ENCODE assay signal across 21 mouse cellular contexts in genomic region chr5:130978871-130979270, GRCm38 (mm10).
DNase-seq lines count a peak whose midpoint lies in the region; ATAC-seq and TF ChIP-seq lines count a peak whose summit lies in the region.
"Had no signal": no experiment of that assay in that cellular context is flagged by ENCODE, and none has a peak within 500 bp of the region (broad histone marks: within the 10 kb centered on the region; RNA-seq: fewer than 3 reads in every experiment).

No protein-coding gene starts in this region.

- H3K36me3 ChIP-seq in liver, postnatal 0 days (replicated peaks; ENCODE audit: insufficient read depth, low read length), result no peaks in the 10 kb centered on the region
- H3K36me3 ChIP-seq in lung, postnatal 0 days (ENCODE audit: insufficient read depth, low read length), result no peaks in the 10 kb centered on the region
- H3K36me3 ChIP-seq: embryonic facial prominence, embryonic 13.5 days; hindbrain, embryonic 12.5 days; midbrain, embryonic 13.5 days had no signal

- peak; percentile 1 to 5 for DNase-seq in heart, postnatal 10 days
- no peak for DNase-seq in heart, postnatal 4 days
- DNase-seq in NIH3T3 (ENCODE audit: low read depth) (peak; percentile 45), adipocyte (ENCODE audit: low spot score) (no peak)
- peak; percentile 86 for DNase-seq in brain, adult 2 months (ENCODE audit: low read depth, low spot score)
- DNase-seq in cerebellum, adult 9-10 months, result peak; percentile 83
- no peak for DNase-seq in liver, postnatal 0 days
- DNase-seq in lung, postnatal 0 days (ENCODE audit: low spot score), result no peak
- DNase-seq: adrenal gland, postnatal 36 days; kidney, adult 2 months; kidney, postnatal 25 days; right cerebral cortex, postnatal 14 days had no signal

- TF ChIP-seq EP300 in liver, postnatal 0 days (IDR thresholded peaks at IDR 0.05; ENCODE audit: low read depth), result no peak
- TF ChIP-seq EP300 in lung, postnatal 0 days (IDR thresholded peaks at IDR 0.05), result no peak

- H3K4me1 ChIP-seq in liver, postnatal 0 days (ENCODE audit: insufficient read depth), result no peaks in the 10 kb centered on the region
- H3K4me1 ChIP-seq in lung, postnatal 0 days (ENCODE audit: insufficient read depth, low read depth, low read length), result no peaks in the 10 kb centered on the region
- H3K4me1 ChIP-seq: embryonic facial prominence, embryonic 13.5 days; hindbrain, embryonic 12.5 days; midbrain, embryonic 13.5 days had no signal

- H3K4me3 ChIP-seq in liver, postnatal 0 days (ENCODE audit: low read depth, low read length), result no peak overlapping the region
- no peak overlapping the region for H3K4me3 ChIP-seq in lung, postnatal 0 days (ENCODE audit: low read depth, low read length)
- H3K4me3 ChIP-seq: embryonic facial prominence, embryonic 13.5 days; hindbrain, embryonic 12.5 days; left cerebral cortex, adult 2 months; midbrain, embryonic 13.5 days; myocyte had no signal

- no peak overlapping the region for H3K9ac ChIP-seq in liver, postnatal 0 days (replicated peaks)
- H3K9ac ChIP-seq in lung, postnatal 0 days (replicated peaks; ENCODE audit: low read depth), result no peak overlapping the region
- H3K9ac ChIP-seq: embryonic facial prominence, embryonic 13.5 days; hindbrain, embryonic 12.5 days; liver, embryonic 14.5 days; midbrain, embryonic 13.5 days had no signal

- H3K9me3 ChIP-seq in liver, postnatal 0 days (ENCODE audit: low read length), result no peaks in the 10 kb centered on the region
- no peaks in the 10 kb centered on the region for H3K9me3 ChIP-seq in lung, postnatal 0 days (ENCODE audit: low read length)
- H3K9me3 ChIP-seq: embryonic facial prominence, embryonic 13.5 days; hindbrain, embryonic 12.5 days; midbrain, embryonic 13.5 days had no signal

- intact Hi-C loops in heart, postnatal 10 days (cut with DNase I), result no loop called here

- no peak overlapping the region for H3K27ac ChIP-seq in liver, postnatal 0 days (ENCODE audit: low read depth)
- no peak overlapping the region for H3K27ac ChIP-seq in lung, postnatal 0 days (ENCODE audit: low read length)
- H3K27ac ChIP-seq: embryonic facial prominence, embryonic 13.5 days; hindbrain, embryonic 12.5 days; left cerebral cortex, adult 2 months; liver, embryonic 14.5 days; midbrain, embryonic 13.5 days had no signal

- WGBS in liver, postnatal 0 days (ENCODE audit: insufficient replicate concordance), result 59% methylated on average over 2 of the region's 2 CpGs
- 33% methylated on average over 2 of the region's 2 CpGs for WGBS in lung, postnatal 0 days

- no peak for TF ChIP-seq CTCF in liver, postnatal 0 days (IDR thresholded peaks at IDR 0.05; ENCODE audit: low read depth)
- TF ChIP-seq CTCF in lung, postnatal 0 days (IDR thresholded peaks at IDR 0.05), result no peak

- no peak for ATAC-seq in liver, postnatal 0 days
- no peak for ATAC-seq in lung, postnatal 0 days
- ATAC-seq: forebrain, embryonic 14.5 days; inflammation-experienced regulatory T-cells, adult 6 months; midbrain, embryonic 13.5 days; Patski had no signal

- H3K4me2 ChIP-seq in liver, postnatal 0 days (ENCODE audit: low read depth, low read length), result no peak overlapping the region
- no peak overlapping the region for H3K4me2 ChIP-seq in lung, postnatal 0 days (replicated peaks; ENCODE audit: low read depth, low read length)
- H3K4me2 ChIP-seq: embryonic facial prominence, embryonic 13.5 days; hindbrain, embryonic 12.5 days; midbrain, embryonic 13.5 days had no signal

- H3K27me3 ChIP-seq in liver, postnatal 0 days (ENCODE audit: insufficient read depth, low read length), result no peaks in the 10 kb centered on the region
- no peaks in the 10 kb centered on the region for H3K27me3 ChIP-seq in lung, postnatal 0 days (replicated peaks; ENCODE audit: insufficient read depth, low read length)
- H3K27me3 ChIP-seq: embryonic facial prominence, embryonic 13.5 days; hindbrain, embryonic 12.5 days; midbrain, embryonic 13.5 days; Patski had no signal

Comparison
In these comparisons a context has a peak if more than half of its experiments do, and no peak if none do; other contexts are left out.
1. DNase-seq: peak in heart, postnatal 10 days (2 of 2), NIH3T3 (single experiment), brain, adult 2 months (single experiment) and cerebellum, adult 9-10 months (single experiment); none in heart, postnatal 4 days (single experiment), adipocyte (single experiment), liver, postnatal 0 days (single experiment) and lung, postnatal 0 days (single experiment).